Mouse (Mus musculus) megakaryocyte, embryonic 14.5 days (primary cell): ENCODE data around the gene Sdhb.
A peak's percentile ranks its signal among the peaks of the same experiment; 100 is the strongest.

Source experiments
- FLI1 ChIP-seq: IDR thresholded peaks from 2 replicates; pipeline ENCODE4 v1.6.1; 2012; ENCODE audit warnings: low read length, inconsistent platforms, mixed read lengths
- GATA1 ChIP-seq: IDR thresholded peaks from 3 replicates; pipeline ENCODE4 v1.6.1; 2012; ENCODE audit warnings: mixed read lengths, low read length, inconsistent platforms, borderline replicate concordance

- TF ChIP-seq GATA1 (peak; percentile 59; the same call in 1 of the 3 replicates), FLI1 (peak; percentile 80; the same call in 1 of the 2 replicates)
Measured at GRCm38 (mm10) chr4:140944961-140945442, 16.0 kb upstream of the Sdhb start.
